Mouse (Mus musculus) forebrain, embryonic 14.5 days (tissue): ENCODE data around the gene Itih5. TPM values are rescaled to one million over a fixed set of nuclear protein-coding genes. Genes with fewer than 3 reads are reported as not detected.
A peak's percentile ranks its signal among the peaks of the same experiment; 100 is the strongest.

Experiments used
- ATAC-seq: fragments of 200-750 bp; cut with Nextera tagmentation; 2 replicates; pipeline ENCODE4 v1.8.0; 2017; ENCODE audit warnings: mild to moderate bottlenecking, moderate library complexity
- DNase-seq: peaks from one replicate; pipeline ENCODE4 v3.0.0-alpha.2; 2015; ENCODE audit warnings: low spot score
- H3K27ac ChIP-seq: fragments of 300-500 bp; sonication (generic); 2 replicates; pipeline ENCODE4 v1.5.1; 2014; ENCODE audit warnings: low read depth, mild to moderate bottlenecking, control low read depth, low read length, moderate library complexity
- H3K27me3 ChIP-seq: fragments of 300-500 bp; sonication (generic); replicated peaks from 2 replicates; pipeline ENCODE4 v1.6.1; 2014; ENCODE audit warnings: low read length, control low read depth, mixed read lengths; ENCODE audit not compliant: control insufficient read depth, insufficient read depth
- H3K36me3 ChIP-seq: fragments of 300-500 bp; sonication (generic); 2 replicates; pipeline ENCODE4 v1.6.1; 2014; ENCODE audit warnings: low read length, control low read depth; ENCODE audit not compliant: control insufficient read depth, insufficient read depth
- H3K4me1 ChIP-seq: fragments of 300-500 bp; sonication (generic); 2 replicates; pipeline ENCODE4 v1.6.1; 2014; ENCODE audit warnings: antibody characterized with exemption, low read length, control low read depth; ENCODE audit not compliant: control insufficient read depth, insufficient read depth
- H3K4me2 ChIP-seq: fragments of 300-500 bp; sonication (generic); 2 replicates; pipeline ENCODE4 v1.6.1; 2014; ENCODE audit warnings: mild to moderate bottlenecking, control low read depth, low read length
- H3K4me3 ChIP-seq: fragments of 300-500 bp; sonication (generic); 2 replicates; pipeline ENCODE4 v1.5.1; 2014; ENCODE audit warnings: low read depth, low read length, control low read depth
- H3K9ac ChIP-seq: fragments of 300-500 bp; sonication (generic); 2 replicates; pipeline ENCODE4 v1.6.1; 2014; ENCODE audit warnings: mild to moderate bottlenecking, low read length, control low read depth, moderate library complexity
- H3K9me3 ChIP-seq: fragments of 300-500 bp; sonication (generic); replicated peaks from 2 replicates; pipeline ENCODE4 v1.6.1; 2016; ENCODE audit warnings: low read length, control low read depth, mixed read lengths; ENCODE audit not compliant: control insufficient read depth
- WGBS: fragments of 180-500 bp; shearing (Covaris S2); extraction: QIAGEN DNeasy Blood & Tissue Kit; methylation state at CpG from one replicate; pipeline ENCODE4 v1.1.7; 2014; 5-methylcytosine and 5-hydroxymethylcytosine counted together
- polyA plus RNA-seq: library from polyadenylated mRNA; unstranded; fragments of >200 nt; fragmentation: Nextera tagmentation; extraction: Ambion mirVana; gene quantifications from 2 replicates; pipeline ENCODE4 v1.2.1, GENCODE M21; 2014

Itih5 gene
- polyA plus RNA-seq, 1 experiment from 2014 or later, result 3.4 TPM

GRCm38 (mm10) chr2:10261337-10261736 is 108.0 kb downstream of the Itih5 start:
- no peaks in the 10 kb centered on the region for H3K36me3 ChIP-seq
- no peak overlapping the region for H3K9ac ChIP-seq
- DNase-seq, result no peak
- 78% methylated on average over 5 of the region's 5 CpGs for WGBS
- H3K27ac ChIP-seq, result no peak overlapping the region
- no peak for ATAC-seq
- H3K27me3 ChIP-seq, result no peaks in the 10 kb centered on the region
- no peak overlapping the region for H3K4me2 ChIP-seq
- H3K4me1 ChIP-seq, result peaks cover 3% of the 10 kb centered on the region; the same call in 1 of the 2 replicates
- H3K4me3 ChIP-seq, result no peak overlapping the region
- no peaks in the 10 kb centered on the region for H3K9me3 ChIP-seq

- Histone ChIP-seq H3K4me1 (peaks cover 3% of the 10 kb centered on the region; the same call in 1 of the 2 replicates), H3K9me3 (no peaks in the 10 kb centered on the region), H3K9ac (no peak overlapping the region), H3K27ac (no peak overlapping the region), H3K4me2 (no peak overlapping the region), H3K36me3 (no peaks in the 10 kb centered on the region), H3K4me3 (no peak overlapping the region), H3K27me3 (no peaks in the 10 kb centered on the region)
- ATAC-seq, result no peak
- DNase-seq, result no peak
- WGBS, result 13% methylated on average over 5 of the region's 5 CpGs
These were observed 109.4 kb downstream of the Itih5 start for GRCm38 (mm10) chr2:10262722-10263121.

- Histone ChIP-seq H3K36me3 (no peaks in the 10 kb centered on the region), H3K9me3 (no peaks in the 10 kb centered on the region), H3K27me3 (no peaks in the 10 kb centered on the region), H3K4me1 (peaks cover 3% of the 10 kb centered on the region; the same call in 1 of the 2 replicates), H3K4me3 (no peak overlapping the region), H3K27ac (no peak overlapping the region), H3K9ac (no peak overlapping the region), H3K4me2 (no peak overlapping the region)
- DNase-seq (no peak), ATAC-seq (no peak)
- 43% methylated on average over 7 of the region's 7 CpGs for WGBS
These were observed 110.6 kb downstream of the Itih5 start for GRCm38 (mm10) chr2:10263909-10264489.

DNA sequence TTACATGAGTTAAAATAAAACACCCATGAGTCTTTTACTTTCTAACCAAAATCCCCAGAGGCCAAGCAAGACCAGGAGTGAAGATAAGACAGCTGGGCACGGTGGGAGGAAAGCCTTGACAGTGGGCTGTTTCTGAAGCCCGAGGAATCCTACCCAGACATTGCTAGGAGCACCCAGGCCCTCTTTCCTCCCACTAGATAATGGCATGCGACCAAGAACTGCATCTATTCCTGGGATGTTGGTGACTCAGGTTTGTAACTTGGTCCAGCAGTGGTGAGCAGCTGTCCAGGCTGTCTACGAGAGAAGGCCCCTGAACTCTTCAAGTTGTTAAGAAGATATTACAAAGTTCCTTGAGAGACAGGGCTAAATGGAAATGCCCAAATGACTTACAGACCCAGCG is 112.5 kb downstream of the Itih5 start:
- Histone ChIP-seq H3K4me1 (peaks cover 3% of the 10 kb centered on the region; the same call in 1 of the 2 replicates), H3K9me3 (no peaks in the 10 kb centered on the region), H3K36me3 (no peaks in the 10 kb centered on the region), H3K27ac (no peak overlapping the region), H3K9ac (no peak overlapping the region), H3K27me3 (no peaks in the 10 kb centered on the region), H3K4me2 (no peak overlapping the region), H3K4me3 (no peak overlapping the region)
- WGBS, result 91% methylated on average over 5 of the region's 5 CpGs
- no peak for ATAC-seq
- no peak for DNase-seq

GRCm38 (mm10) chr2:10272604-10273115 is 119.3 kb downstream of the Itih5 start:
- Histone ChIP-seq H3K4me1 (no peaks in the 10 kb centered on the region), H3K4me2 (no peak overlapping the region), H3K27ac (no peak overlapping the region), H3K9ac (no peak overlapping the region), H3K9me3 (no peaks in the 10 kb centered on the region), H3K4me3 (no peak overlapping the region), H3K36me3 (no peaks in the 10 kb centered on the region), H3K27me3 (no peaks in the 10 kb centered on the region)
- DNase-seq (no peak), ATAC-seq (no peak)
- WGBS, result 73% methylated on average over 9 of the region's 9 CpGs

GRCm38 (mm10) chr2:10273541-10274050 is 120.2 kb downstream of the Itih5 start:
- Histone ChIP-seq H3K9ac (no peak overlapping the region), H3K27ac (no peak overlapping the region), H3K27me3 (no peaks in the 10 kb centered on the region), H3K4me1 (no peaks in the 10 kb centered on the region), H3K36me3 (no peaks in the 10 kb centered on the region), H3K4me2 (no peak overlapping the region), H3K9me3 (no peaks in the 10 kb centered on the region), H3K4me3 (no peak overlapping the region)
- no peak for DNase-seq
- no peak for ATAC-seq
- WGBS, result 87% methylated on average over 3 of the region's 3 CpGs

DNA sequence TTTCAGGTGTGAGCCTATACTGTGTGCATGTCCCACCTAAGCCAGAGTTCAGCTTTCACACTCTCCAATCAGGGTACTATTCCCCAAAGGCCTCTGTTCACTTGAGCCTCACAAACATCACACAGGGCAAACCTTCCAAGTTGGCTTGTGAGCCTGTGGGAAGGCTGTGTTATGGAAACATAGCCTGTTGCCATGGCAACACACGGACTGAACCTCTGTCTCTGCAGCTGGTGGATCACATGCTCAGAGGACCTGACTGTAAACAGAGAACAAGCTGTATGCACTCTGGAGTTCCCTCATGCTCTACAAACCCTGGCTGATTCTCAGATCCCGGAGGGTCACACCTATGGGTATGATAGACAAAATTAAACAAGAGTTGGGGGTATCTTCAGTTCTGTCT is 122.8 kb downstream of the Itih5 start:
- Histone ChIP-seq H3K4me3 (no peak overlapping the region), H3K27ac (no peak overlapping the region), H3K4me1 (no peaks in the 10 kb centered on the region), H3K9ac (no peak overlapping the region), H3K27me3 (no peaks in the 10 kb centered on the region), H3K9me3 (no peaks in the 10 kb centered on the region), H3K36me3 (no peaks in the 10 kb centered on the region), H3K4me2 (no peak overlapping the region)
- ATAC-seq (peak; percentile 93), DNase-seq (peak; percentile 84)
- 49% methylated on average over 2 of the region's 2 CpGs for WGBS

- H3K36me3 ChIP-seq, result no peaks in the 10 kb centered on the region
- no peak overlapping the region for H3K4me3 ChIP-seq
- WGBS, result 28% methylated on average over 5 of the region's 5 CpGs
- H3K27ac ChIP-seq, result no peak overlapping the region
- no peak for ATAC-seq
- H3K9ac ChIP-seq, result no peak overlapping the region
- DNase-seq, result no peak
- peaks cover 19% of the 10 kb centered on the region; the same call in 1 of the 2 replicates for H3K27me3 ChIP-seq
- no peak overlapping the region for H3K4me2 ChIP-seq
- H3K9me3 ChIP-seq, result no peaks in the 10 kb centered on the region
- peaks cover 3% of the 10 kb centered on the region; the same call in 1 of the 2 replicates for H3K4me1 ChIP-seq
These were observed 130.3 kb downstream of the Itih5 start for GRCm38 (mm10) chr2:10283686-10284085.

GRCm38 (mm10) chr2:10284636-10285270 is 131.4 kb downstream of the Itih5 start:
- WGBS, result 1% methylated on average over 10 of the region's 10 CpGs
- no peaks in the 10 kb centered on the region for H3K36me3 ChIP-seq
- peaks cover 3% of the 10 kb centered on the region; the same call in 1 of the 2 replicates for H3K4me1 ChIP-seq
- peaks cover 19% of the 10 kb centered on the region; the same call in 1 of the 2 replicates for H3K27me3 ChIP-seq
- no peak overlapping the region for H3K4me2 ChIP-seq
- H3K9ac ChIP-seq, result no peak overlapping the region
- DNase-seq (peak; percentile 57), ATAC-seq (peak; percentile 36)
- no peak overlapping the region for H3K4me3 ChIP-seq
- no peaks in the 10 kb centered on the region for H3K9me3 ChIP-seq
- H3K27ac ChIP-seq, result no peak overlapping the region
